ENCODE assay signal across 10 mouse cellular contexts in genomic region chr6:129232842-129233205, GRCm38 (mm10). TPM values are rescaled to one million over a fixed set of nuclear protein-coding genes. Genes with fewer than 3 reads are reported as not detected.
DNase-seq lines count a peak whose midpoint lies in the region; ATAC-seq lines count a peak whose summit lies in the region.
"Had no signal": no experiment of that assay in that cellular context is flagged by ENCODE, and none has a peak within 500 bp of the region (broad histone marks: within the 10 kb centered on the region; RNA-seq: fewer than 3 reads in every experiment).

No protein-coding gene starts in this region.

- peak; percentile 26 for DNase-seq in layer of hippocampus, adult 11-12 months (ENCODE audit: low spot score)
- DNase-seq in layer of hippocampus, adult 9-10 months (ENCODE audit: low spot score), result no peak
- DNase-seq in adipocyte (ENCODE audit: low spot score), result peak; percentile 80
- peak; percentile 48 to 61 for DNase-seq in kidney, adult 8-10 months
- DNase-seq in lung, postnatal 4 days, result peak; percentile 61 to 72
- DNase-seq in thymus, postnatal 25 days, result peak; percentile 68
- DNase-seq in ovary, postnatal 14 days (ENCODE audit: low spot score), result no peak

- H3K4me3 ChIP-seq in hindbrain, embryonic 16.5 days (ENCODE audit: low read length), result no peak overlapping the region
- H3K4me3 ChIP-seq: embryonic facial prominence, embryonic 15.5 days; midbrain, embryonic 12.5 days had no signal

- no peaks in the 10 kb centered on the region for H3K27me3 ChIP-seq in hindbrain, embryonic 16.5 days (replicated peaks; ENCODE audit: control insufficient read depth, insufficient read depth, low read length)
- H3K27me3 ChIP-seq: embryonic facial prominence, embryonic 15.5 days; midbrain, embryonic 12.5 days had no signal

- H3K36me3 ChIP-seq in hindbrain, embryonic 16.5 days (ENCODE audit: control insufficient read depth, insufficient read depth, low read length), result no peaks in the 10 kb centered on the region
- H3K36me3 ChIP-seq: embryonic facial prominence, embryonic 15.5 days; midbrain, embryonic 12.5 days had no signal

- H3K4me1 ChIP-seq in hindbrain, embryonic 16.5 days (ENCODE audit: control insufficient read depth, insufficient read depth, low read depth, low read length), result peaks cover 3% of the 10 kb centered on the region; the same call in 1 of the 2 replicates

- H3K27ac ChIP-seq in hindbrain, embryonic 16.5 days (ENCODE audit: low read depth, low read length), result no peak overlapping the region
- H3K27ac ChIP-seq: midbrain, embryonic 12.5 days had no signal

- H3K9ac ChIP-seq in hindbrain, embryonic 16.5 days (ENCODE audit: low read depth, low read length), result no peak overlapping the region
- H3K9ac ChIP-seq: embryonic facial prominence, embryonic 15.5 days; midbrain, embryonic 12.5 days had no signal

- no peaks in the 10 kb centered on the region for H3K9me3 ChIP-seq in hindbrain, embryonic 16.5 days (ENCODE audit: control insufficient read depth, low read length)
- H3K9me3 ChIP-seq: embryonic facial prominence, embryonic 15.5 days; midbrain, embryonic 12.5 days had no signal

- no peak for ATAC-seq in hindbrain, embryonic 16.5 days

- WGBS in hindbrain, embryonic 16.5 days, result 88% methylated on average over 9 of the region's 9 CpGs

- no peak overlapping the region for H3K4me2 ChIP-seq in hindbrain, embryonic 16.5 days (ENCODE audit: low read length)
- H3K4me2 ChIP-seq: embryonic facial prominence, embryonic 15.5 days; midbrain, embryonic 12.5 days had no signal

RNA-seq across cellular contexts. Expression of gene Cd69, which starts 42.4 kb away (rescaled TPM):
- polyA plus RNA-seq in hindbrain, embryonic 16.5 days (2015; fragmentation: Nextera tagmentation; extraction: Ambion mirVana), result 0.09 TPM in 1 of 2 replicates, not detected in the other
- polyA plus RNA-seq: midbrain, embryonic 12.5 days had no signal

RNA-seq across cellular contexts. Expression of gene Clec2d, which starts 52.4 kb away (rescaled TPM):
- polyA plus RNA-seq in hindbrain, embryonic 16.5 days (2015; fragmentation: Nextera tagmentation; extraction: Ambion mirVana), result 0.21 and 0.30 TPM in 2 replicates

Comparison
In these comparisons a context has a peak if more than half of its experiments do, and no peak if none do; other contexts are left out.
1. DNase-seq: peak in layer of hippocampus, adult 11-12 months (single experiment), adipocyte (single experiment), kidney, adult 8-10 months (2 of 2), lung, postnatal 4 days (2 of 2) and thymus, postnatal 25 days (single experiment); none in layer of hippocampus, adult 9-10 months (single experiment) and ovary, postnatal 14 days (single experiment).